In genomic region chr9:72427861-72428260, GRCm38 (mm10) we compare ENCODE assay signal across 21 mouse cellular contexts. TPM values are rescaled to one million over a fixed set of nuclear protein-coding genes. Genes with fewer than 3 reads are reported as not detected.
DNase-seq lines count a peak whose midpoint lies in the region; ATAC-seq lines count a peak whose summit lies in the region.
"Had no signal": no experiment of that assay in that cellular context is flagged by ENCODE, and none has a peak within 500 bp of the region (broad histone marks: within the 10 kb centered on the region; RNA-seq: fewer than 3 reads in every experiment).

No protein-coding gene starts in this region.

- peak; percentile 89 for ATAC-seq in frontal cortex, adult (ENCODE audit: low TSS enrichment)
- ATAC-seq: forebrain, embryonic 13.5 days; forebrain, embryonic 16.5 days; hindbrain, embryonic 16.5 days; intestine, embryonic 15.5 days; Patski had no signal

- DNase-seq in adrenal gland, postnatal 14 days = peak; percentile 23
- no peak for DNase-seq in adrenal gland, postnatal 10 days
- no peak for DNase-seq in frontal cortex, postnatal 10 days (ENCODE audit: low spot score in 2 of 2)
- DNase-seq in brain, adult 2 months (ENCODE audit: low read depth, low spot score) = peak; percentile 37
- DNase-seq in urinary bladder, postnatal 25 days (ENCODE audit: low spot score) = no peak
- DNase-seq: adrenal gland, adult 8-10 months; B cell, adult 2 months; cerebellum, adult 11-12 months; cerebellum, adult 9-10 months; cerebellum, postnatal 14 days; gastrocnemius, postnatal 25 days; heart, adult 18-20 months; heart, postnatal 10 days; heart, postnatal 36 days; kidney, adult 11 months had no signal

RNA-seq across cellular contexts. Expression of gene Mns1, which starts 9.9 kb away (rescaled TPM):
- 3.9 and 6.8 TPM in 2 replicates for total RNA-seq in adrenal gland, postnatal 14 days (2021)
- 1 to 10 TPM; 3.7 to 3.8 TPM for total RNA-seq in adrenal gland, postnatal 10 days (2021)

Comparison
In these comparisons a context has a peak if more than half of its experiments do, and no peak if none do; other contexts are left out.
1. DNase-seq: peak in adrenal gland, postnatal 14 days (single experiment) and brain, adult 2 months (single experiment); none in adrenal gland, postnatal 10 days (single experiment), frontal cortex, postnatal 10 days (0 of 2) and urinary bladder, postnatal 25 days (single experiment).